Mouse (Mus musculus) small intestine, adult 2 months (tissue): Measurements from ENCODE around the gene Rp9.

Source experiments
- CTCF ChIP-seq: fragments of 200-500 bp; IDR thresholded peaks from 2 replicates; pipeline ENCODE4 v1.5.1; 2012; ENCODE audit warnings: low read depth, mild to moderate bottlenecking, control low read depth, inconsistent platforms, low read length, moderate library complexity, mixed read lengths; ENCODE audit not compliant: insufficient replicate concordance, insufficient read length; ENCODE audit errors: extremely low read depth
- POLR2A ChIP-seq: fragments of 200-500 bp; IDR thresholded peaks from 2 replicates; pipeline ENCODE4 v1.6.1; 2012; ENCODE audit warnings: low read depth, mild to moderate bottlenecking, control low read depth, inconsistent platforms, low read length, moderate library complexity

GRCm38 (mm10) chr9:22483866-22484561, 14.5 kb upstream of the Rp9 start:
- TF ChIP-seq POLR2A: no peak
- TF ChIP-seq CTCF: no peak
